Mouse (Mus musculus): ENCODE data around the gene Vti1a. TPM values are rescaled to one million over a fixed set of nuclear protein-coding genes. Genes with fewer than 3 reads are reported as not detected.

The Vti1a gene
- total and polyA plus RNA-seq, 3 experiments, result 7.7 to 33.2 (median 33.0) TPM

DNA sequence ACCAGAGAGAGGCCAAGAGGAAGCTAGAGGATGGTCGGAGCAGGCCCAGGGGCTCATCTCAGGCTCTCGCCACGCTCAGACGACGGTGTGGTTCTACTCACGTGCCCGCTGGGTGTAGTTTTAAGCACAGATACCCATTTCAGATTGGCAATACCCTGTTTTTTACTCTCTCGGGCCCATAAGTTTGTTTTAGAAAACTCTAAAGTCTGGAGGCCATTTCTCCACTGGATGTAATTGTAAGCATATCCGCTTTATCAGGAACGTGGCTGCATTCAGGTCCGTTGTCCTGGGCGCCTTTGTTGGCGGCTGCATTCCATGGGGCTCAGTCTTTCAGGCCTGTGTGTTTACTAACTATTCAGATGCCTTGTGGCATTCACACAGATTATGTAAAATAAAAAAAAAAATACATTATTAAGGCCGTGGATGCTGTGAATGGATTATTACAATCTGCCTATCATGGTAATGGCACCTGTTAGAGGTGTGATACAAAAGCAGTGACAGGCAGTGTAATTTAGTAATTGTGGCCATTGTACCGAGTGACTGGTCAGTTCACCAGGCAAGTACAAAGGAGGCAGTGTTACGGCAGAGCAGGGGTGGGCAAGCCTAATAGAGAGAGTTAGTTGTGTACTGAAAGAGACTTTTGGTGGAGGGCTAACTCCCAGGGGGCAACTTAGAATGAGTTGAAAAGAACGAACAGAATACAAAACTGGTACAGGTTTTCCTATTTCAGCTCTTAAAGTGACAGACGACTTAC is 106.4 kb downstream of the Vti1a start:
- Histone ChIP-seq H3K4me3 (ENCODE audit: low read depth, low read length) (no peak overlapping the region), H3K4me1 (ENCODE audit: insufficient read depth, low read depth, low read length) (peaks cover 11% of the 10 kb centered on the region), H3K27me3 (ENCODE audit: insufficient read depth, low read length) (no peaks in the 10 kb centered on the region), H3K9me3 (replicated peaks) (no peaks in the 10 kb centered on the region), H3K36me3 (replicated peaks) (peaks cover 57% of the 10 kb centered on the region)
- ATAC-seq (ENCODE audit: extremely low read depth, insufficient number of reproducible peaks, low FRiP score, poor library complexity, severe bottlenecking), result no peak
- TF ChIP-seq CTCF (IDR thresholded peaks at IDR 0.05; ENCODE audit: low read depth, low read length) (no peak), GATA1 (IDR thresholded peaks at IDR 0.05; ENCODE audit: borderline replicate concordance, low read length) (no peak), TAL1 (conservative IDR thresholded peaks at IDR 0.05; ENCODE audit: low read depth, low read length) (no peak), POLR2AphosphoS5 (IDR thresholded peaks at IDR 0.05; ENCODE audit: insufficient replicate concordance, low read depth, low read length) (no peak), GATA2 (IDR thresholded peaks at IDR 0.05; ENCODE audit: borderline replicate concordance, low read depth, low read length) (no peak)
- no peak for DNase-seq (ENCODE audit: low spot score)

DNA sequence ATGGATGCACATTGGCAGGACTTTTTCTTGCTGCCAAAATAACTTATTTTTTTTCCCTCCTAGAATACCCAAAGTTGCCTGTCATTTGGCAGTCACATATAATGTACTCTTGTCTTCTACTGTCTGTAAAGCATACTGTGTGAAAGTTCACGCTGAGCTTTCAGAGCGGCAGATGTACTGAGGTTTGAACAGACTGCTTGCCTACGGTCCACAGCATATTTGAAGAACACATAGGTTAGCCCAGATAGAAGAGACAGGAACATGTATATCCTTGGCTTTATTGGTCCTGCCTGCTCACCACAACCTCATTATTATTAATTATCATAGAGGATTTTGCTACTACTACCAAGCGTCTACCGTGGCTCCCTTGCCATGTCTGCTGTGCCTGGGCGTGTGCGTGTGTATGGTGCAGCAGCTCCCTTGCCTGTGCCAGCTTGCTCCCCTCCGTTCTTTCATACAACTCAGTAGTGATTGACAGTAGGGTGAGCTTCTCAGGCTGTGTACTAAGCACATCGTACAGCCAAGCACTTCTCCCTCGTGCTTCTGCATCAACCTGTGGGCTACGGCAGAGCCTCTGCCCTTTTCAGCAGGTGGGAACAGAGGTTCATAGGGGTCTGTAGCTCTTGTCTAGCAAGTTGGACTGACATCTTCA is 107.1 kb downstream of the Vti1a start:
- no peaks in the 10 kb centered on the region for H3K27me3 ChIP-seq (ENCODE audit: insufficient read depth, low read length)
- peaks cover 11% of the 10 kb centered on the region for H3K4me1 ChIP-seq (ENCODE audit: insufficient read depth, low read depth, low read length)
- no peaks in the 10 kb centered on the region for H3K9me3 ChIP-seq (replicated peaks)
- H3K4me3 ChIP-seq (ENCODE audit: low read depth, low read length), result no peak overlapping the region
- no peak for DNase-seq (ENCODE audit: low spot score)
- TF ChIP-seq TAL1 (conservative IDR thresholded peaks at IDR 0.05; ENCODE audit: low read depth, low read length), result no peak
- TF ChIP-seq GATA2 (IDR thresholded peaks at IDR 0.05; ENCODE audit: borderline replicate concordance, low read depth, low read length), result no peak
- no peak for TF ChIP-seq CTCF (IDR thresholded peaks at IDR 0.05; ENCODE audit: low read depth, low read length)
- no peak for TF ChIP-seq POLR2AphosphoS5 (IDR thresholded peaks at IDR 0.05; ENCODE audit: insufficient replicate concordance, low read depth, low read length)
- no peak for TF ChIP-seq GATA1 (IDR thresholded peaks at IDR 0.05; ENCODE audit: borderline replicate concordance, low read length)
- H3K36me3 ChIP-seq (replicated peaks), result peaks cover 61% of the 10 kb centered on the region
- no peak for ATAC-seq (ENCODE audit: extremely low read depth, insufficient number of reproducible peaks, low FRiP score, poor library complexity, severe bottlenecking)

- peak; percentile 40 for DNase-seq (ENCODE audit: low spot score)
These were observed 107.9 kb downstream of the Vti1a start for GRCm38 (mm10) chr19:55423952-55424351.

DNA sequence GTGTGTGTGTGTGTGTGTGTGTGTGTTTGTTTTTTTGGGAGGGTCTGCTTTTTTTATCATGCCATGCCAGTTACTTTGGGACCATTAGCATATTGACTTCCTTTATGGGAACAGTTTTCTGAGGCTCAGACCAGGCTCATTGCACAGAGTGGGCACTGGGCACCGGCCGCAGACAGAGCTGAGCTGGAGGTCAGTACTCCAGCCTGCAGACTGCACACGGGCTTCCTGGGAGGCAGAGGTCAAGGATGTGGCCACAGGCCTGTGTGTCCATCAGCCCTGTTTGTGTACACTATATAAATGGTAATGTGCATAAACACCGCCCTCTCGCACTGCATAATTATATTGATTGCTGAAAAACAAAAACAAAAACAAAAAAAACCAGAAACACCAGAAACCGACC is 108.4 kb downstream of the Vti1a start:
- ATAC-seq (ENCODE audit: extremely low read depth, insufficient number of reproducible peaks, low FRiP score, poor library complexity, severe bottlenecking), result no peak
- Histone ChIP-seq H3K27me3 (ENCODE audit: insufficient read depth, low read length) (no peaks in the 10 kb centered on the region), H3K4me3 (ENCODE audit: low read depth, low read length) (no peak overlapping the region), H3K4me1 (ENCODE audit: insufficient read depth, low read depth, low read length) (peaks cover 11% of the 10 kb centered on the region), H3K36me3 (replicated peaks) (peaks cover 61% of the 10 kb centered on the region), H3K9me3 (replicated peaks) (no peaks in the 10 kb centered on the region)
- TF ChIP-seq GATA1 (IDR thresholded peaks at IDR 0.05; ENCODE audit: borderline replicate concordance, low read length) (no peak), GATA2 (IDR thresholded peaks at IDR 0.05; ENCODE audit: borderline replicate concordance, low read depth, low read length) (no peak), CTCF (IDR thresholded peaks at IDR 0.05; ENCODE audit: low read depth, low read length) (no peak), TAL1 (conservative IDR thresholded peaks at IDR 0.05; ENCODE audit: low read depth, low read length) (no peak), POLR2AphosphoS5 (IDR thresholded peaks at IDR 0.05; ENCODE audit: insufficient replicate concordance, low read depth, low read length) (no peak)
- DNase-seq (ENCODE audit: low spot score), result no peak

More at GRCm38 (mm10) chr19:55423952-55424351, 107.9 kb downstream of the Vti1a start:
- H3K27me3 ChIP-seq (ENCODE audit: insufficient read depth, low read length), result no peaks in the 10 kb centered on the region
- peaks cover 11% of the 10 kb centered on the region for H3K4me1 ChIP-seq (ENCODE audit: insufficient read depth, low read depth, low read length)
- no peak overlapping the region for H3K4me3 ChIP-seq (ENCODE audit: low read depth, low read length)
- no peaks in the 10 kb centered on the region for H3K9me3 ChIP-seq (replicated peaks)
- peak; percentile 63 for ATAC-seq (ENCODE audit: extremely low read depth, insufficient number of reproducible peaks, low FRiP score, poor library complexity, severe bottlenecking)
- TF ChIP-seq GATA2 (IDR thresholded peaks at IDR 0.05; ENCODE audit: borderline replicate concordance, low read depth, low read length) (no peak), GATA1 (IDR thresholded peaks at IDR 0.05; ENCODE audit: borderline replicate concordance, low read length) (no peak), TAL1 (conservative IDR thresholded peaks at IDR 0.05; ENCODE audit: low read depth, low read length) (no peak), POLR2AphosphoS5 (IDR thresholded peaks at IDR 0.05; ENCODE audit: insufficient replicate concordance, low read depth, low read length) (no peak), CTCF (IDR thresholded peaks at IDR 0.05; ENCODE audit: low read depth, low read length) (no peak)
- peaks cover 61% of the 10 kb centered on the region for H3K36me3 ChIP-seq (replicated peaks)

DNA sequence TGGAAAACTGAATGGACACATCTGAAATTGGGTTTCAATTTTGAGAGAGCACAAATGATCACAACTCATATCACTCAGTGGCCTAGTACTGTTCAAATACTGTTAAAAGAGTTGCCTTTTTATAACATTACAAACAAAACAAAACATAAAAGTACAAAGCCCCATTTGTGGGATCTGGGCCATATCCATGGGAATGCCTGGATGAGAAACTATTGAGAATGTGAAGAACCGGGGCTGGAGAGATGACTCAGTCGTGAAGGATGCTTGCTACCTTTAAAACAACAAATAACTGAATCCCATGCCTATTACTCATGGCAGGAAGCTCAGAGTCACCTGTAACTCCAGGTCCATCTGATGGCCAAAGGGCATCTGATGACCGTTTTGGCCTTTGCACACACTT is 124.2 kb downstream of the Vti1a start:
- Histone ChIP-seq H3K27me3 (ENCODE audit: insufficient read depth, low read length) (no peaks in the 10 kb centered on the region), H3K4me3 (ENCODE audit: low read depth, low read length) (no peak overlapping the region), H3K9me3 (replicated peaks) (no peaks in the 10 kb centered on the region), H3K36me3 (replicated peaks) (peaks cover 23% of the 10 kb centered on the region), H3K4me1 (ENCODE audit: insufficient read depth, low read depth, low read length) (no peaks in the 10 kb centered on the region)
- no peak for ATAC-seq (ENCODE audit: extremely low read depth, insufficient number of reproducible peaks, low FRiP score, poor library complexity, severe bottlenecking)
- no peak for TF ChIP-seq POLR2AphosphoS5 (IDR thresholded peaks at IDR 0.05; ENCODE audit: insufficient replicate concordance, low read depth, low read length)
- no peak for TF ChIP-seq GATA1 (IDR thresholded peaks at IDR 0.05; ENCODE audit: borderline replicate concordance, low read length)
- no peak for TF ChIP-seq TAL1 (conservative IDR thresholded peaks at IDR 0.05; ENCODE audit: low read depth, low read length)
- no peak for TF ChIP-seq GATA2 (IDR thresholded peaks at IDR 0.05; ENCODE audit: borderline replicate concordance, low read depth, low read length)
- TF ChIP-seq CTCF (IDR thresholded peaks at IDR 0.05; ENCODE audit: low read depth, low read length), result no peak
- no peak for DNase-seq (ENCODE audit: low spot score)

- Histone ChIP-seq H3K36me3 (replicated peaks) (peaks cover 46% of the 10 kb centered on the region), H3K4me1 (ENCODE audit: insufficient read depth, low read depth, low read length) (no peaks in the 10 kb centered on the region), H3K27me3 (ENCODE audit: insufficient read depth, low read length) (no peaks in the 10 kb centered on the region), H3K4me3 (ENCODE audit: low read depth, low read length) (no peak overlapping the region), H3K9me3 (replicated peaks) (no peaks in the 10 kb centered on the region)
- TF ChIP-seq TAL1 (conservative IDR thresholded peaks at IDR 0.05; ENCODE audit: low read depth, low read length) (no peak), CTCF (IDR thresholded peaks at IDR 0.05; ENCODE audit: low read depth, low read length) (no peak), GATA2 (IDR thresholded peaks at IDR 0.05; ENCODE audit: borderline replicate concordance, low read depth, low read length) (no peak), GATA1 (IDR thresholded peaks at IDR 0.05; ENCODE audit: borderline replicate concordance, low read length) (no peak), POLR2AphosphoS5 (IDR thresholded peaks at IDR 0.05; ENCODE audit: insufficient replicate concordance, low read depth, low read length) (no peak)
- no peak for DNase-seq (ENCODE audit: low spot score)
- no peak for ATAC-seq (ENCODE audit: extremely low read depth, insufficient number of reproducible peaks, low FRiP score, poor library complexity, severe bottlenecking)
These were observed 127.5 kb downstream of the Vti1a start for GRCm38 (mm10) chr19:55443618-55444017.
